Mouse (Mus musculus): ENCODE results near the gene Vmn1r19. TPM values are rescaled to one million over a fixed set of nuclear protein-coding genes. Genes with fewer than 3 reads are reported as not detected.
"Not testable (repeated sequence)": the region's sequence is repeated elsewhere in the genome, so short reads cannot be mapped to it uniquely, and the experiment has no call there.

Gene Vmn1r19
- polyA plus RNA-seq (2012; ENCODE audit: insufficient read depth, insufficient read length, missing spikeins), result not detected in 2 replicates

DNA sequence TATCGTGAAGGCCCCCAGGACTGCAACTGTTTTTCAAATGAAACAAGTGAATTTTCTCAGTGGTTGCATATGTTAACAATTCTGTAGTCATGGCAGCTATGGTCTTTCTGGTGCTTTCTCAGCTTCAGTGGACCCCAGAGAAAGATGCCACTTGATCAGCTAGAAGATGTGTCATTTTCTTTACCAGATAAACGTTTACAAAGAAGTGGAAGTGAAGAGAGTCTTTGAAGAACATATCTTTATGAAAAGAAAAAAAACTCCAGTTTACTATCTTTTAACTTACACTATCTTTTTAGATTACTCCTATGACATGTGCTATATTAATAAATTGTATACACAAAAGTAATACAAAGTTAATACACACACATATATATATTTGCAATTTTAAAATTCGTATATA lies at the start of gene Vmn1r19:
Gene Vmn1r19, plus strand, starts transcription at position 301 of the 400 bp plus-strand sequence.
- not testable (repeated sequence) for H3K27ac ChIP-seq (ENCODE audit: insufficient read depth, low read depth, low read length); H3K4me1 ChIP-seq (ENCODE audit: control insufficient read depth, insufficient read depth, low read length); H3K4me3 ChIP-seq (ENCODE audit: insufficient read depth, low read length)

DNA sequence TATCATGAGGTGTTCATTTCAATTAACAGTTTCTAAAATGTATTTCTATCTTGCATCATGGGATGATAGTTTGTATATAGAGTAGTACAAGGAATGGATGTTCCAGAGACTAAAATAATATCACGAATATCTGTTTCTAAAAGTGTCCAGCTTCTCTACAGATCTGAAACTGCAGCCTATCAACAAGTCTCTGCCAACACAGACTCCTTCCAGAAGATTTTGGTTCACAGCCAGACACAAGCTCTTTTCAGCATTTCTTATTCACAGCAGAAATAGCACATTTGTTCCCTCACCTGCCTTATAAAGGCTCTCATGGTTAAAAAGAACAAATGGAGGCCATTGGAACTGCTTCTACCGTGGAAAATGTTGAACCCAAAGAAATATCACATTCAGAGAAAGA lies 46.7 kb upstream of the Vmn1r19 start:
- TF ChIP-seq POLR2A (IDR thresholded peaks at IDR 0.05; ENCODE audit: borderline replicate concordance, low read depth, low read length) (no peak), CTCF (IDR thresholded peaks at IDR 0.05; ENCODE audit: low read depth, low read length) (no peak)
- Histone ChIP-seq H3K27ac (ENCODE audit: insufficient read depth, low read depth, low read length) (no peak overlapping the region), H3K4me3 (ENCODE audit: insufficient read depth, low read length) (no peak overlapping the region), H3K4me1 (ENCODE audit: control insufficient read depth, insufficient read depth, low read length) (no peaks in the 10 kb centered on the region)

GRCm38 (mm10) chr6:57363627-57364026 lies 40.0 kb upstream of the Vmn1r19 start, which contains the start of gene Vmn1r17:
Vmn1r17 (minus strand) TSS chr6:57363727.
- Histone ChIP-seq H3K4me1 (ENCODE audit: control insufficient read depth, insufficient read depth, low read length) (no peaks in the 10 kb centered on the region), H3K27ac (ENCODE audit: insufficient read depth, low read depth, low read length) (no peak within 1 kb of the TSS), H3K4me3 (ENCODE audit: insufficient read depth, low read length) (no peak within 1 kb of the TSS)
- TF ChIP-seq POLR2A (IDR thresholded peaks at IDR 0.05; ENCODE audit: borderline replicate concordance, low read depth, low read length) (no peak), CTCF (IDR thresholded peaks at IDR 0.05; ENCODE audit: low read depth, low read length) (no peak)

GRCm38 (mm10) chr6:57365866-57366265 lies 37.7 kb upstream of the Vmn1r19 start:
- not testable (repeated sequence) for H3K27ac ChIP-seq (ENCODE audit: insufficient read depth, low read depth, low read length); H3K4me1 ChIP-seq (ENCODE audit: control insufficient read depth, insufficient read depth, low read length); H3K4me3 ChIP-seq (ENCODE audit: insufficient read depth, low read length)

DNA sequence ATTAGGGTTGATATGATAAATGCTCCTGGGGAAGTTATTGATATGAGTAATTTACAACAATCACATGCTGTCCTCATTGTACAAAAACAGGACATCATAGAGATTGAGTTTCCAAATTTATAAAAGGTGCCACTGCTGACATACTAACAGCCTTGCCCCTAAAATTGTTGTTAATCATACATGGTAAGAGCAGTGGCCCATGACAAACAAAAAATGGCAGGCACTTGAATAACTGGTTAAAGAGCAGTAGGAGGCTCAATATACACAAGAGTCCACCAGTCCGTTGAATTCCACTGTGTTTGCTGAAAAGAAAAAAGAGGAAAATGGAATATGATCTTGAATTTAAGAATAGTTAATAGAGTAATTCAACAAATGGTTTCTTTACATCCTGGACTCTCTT lies 36.1 kb upstream of the Vmn1r19 start:
- H3K4me3 ChIP-seq (ENCODE audit: insufficient read depth, low read length), result no peak overlapping the region
- H3K4me1 ChIP-seq (ENCODE audit: control insufficient read depth, insufficient read depth, low read length), result no peaks in the 10 kb centered on the region
- no peak overlapping the region for H3K27ac ChIP-seq (ENCODE audit: insufficient read depth, low read depth, low read length)
- TF ChIP-seq CTCF (IDR thresholded peaks at IDR 0.05; ENCODE audit: low read depth, low read length), result no peak
- TF ChIP-seq POLR2A (IDR thresholded peaks at IDR 0.05; ENCODE audit: borderline replicate concordance, low read depth, low read length), result no peak

GRCm38 (mm10) chr6:57395683-57396082 lies 7.9 kb upstream of the Vmn1r19 start, which contains the start of gene Vmn1r18:
Vmn1r18 (minus strand) TSS chr6:57395783.
- H3K4me3 ChIP-seq (ENCODE audit: insufficient read depth, low read length), result no peak within 1 kb of the TSS
- no peak for TF ChIP-seq CTCF (IDR thresholded peaks at IDR 0.05; ENCODE audit: low read depth, low read length)
- no peak for TF ChIP-seq POLR2A (IDR thresholded peaks at IDR 0.05; ENCODE audit: borderline replicate concordance, low read depth, low read length)
- H3K4me1 ChIP-seq (ENCODE audit: control insufficient read depth, insufficient read depth, low read length), result no peaks in the 10 kb centered on the region
- no peak within 1 kb of the TSS for H3K27ac ChIP-seq (ENCODE audit: insufficient read depth, low read depth, low read length)

- no peak within 1 kb of the TSS for H3K27ac ChIP-seq (ENCODE audit: insufficient read depth, low read depth, low read length)
- no peak for TF ChIP-seq CTCF (IDR thresholded peaks at IDR 0.05; ENCODE audit: low read depth, low read length)
- no peak for TF ChIP-seq POLR2A (IDR thresholded peaks at IDR 0.05; ENCODE audit: borderline replicate concordance, low read depth, low read length)
- no peak within 1 kb of the TSS for H3K4me3 ChIP-seq (ENCODE audit: insufficient read depth, low read length)
- no peaks in the 10 kb centered on the region for H3K4me1 ChIP-seq (ENCODE audit: control insufficient read depth, insufficient read depth, low read length)
Observed at GRCm38 (mm10) chr6:57428630-57429029, 25.1 kb downstream of the Vmn1r19 start, which contains the start of gene Vmn1r20. Vmn1r20 (plus strand) TSS chr6:57428930.

DNA sequence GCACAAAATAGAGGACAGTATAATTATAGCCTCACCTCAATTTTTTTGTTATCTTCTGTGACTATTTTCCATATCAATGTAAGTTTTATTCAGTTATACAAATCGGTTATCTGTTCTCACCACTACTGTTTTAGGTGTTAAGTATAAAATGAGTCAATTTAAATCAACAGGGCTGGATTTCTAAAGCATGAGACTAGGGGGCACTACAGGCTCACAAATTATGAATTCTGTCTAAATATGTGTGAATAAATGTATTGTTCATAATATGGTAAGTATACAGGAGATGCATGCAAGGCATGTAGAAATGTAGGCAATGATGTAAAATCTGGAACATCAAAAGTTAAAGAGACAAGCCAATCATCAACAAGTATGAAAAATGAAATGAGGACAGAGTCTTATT lies 27.6 kb downstream of the Vmn1r19 start:
- H3K27ac ChIP-seq (ENCODE audit: insufficient read depth, low read depth, low read length), result no peak overlapping the region
- TF ChIP-seq POLR2A (IDR thresholded peaks at IDR 0.05; ENCODE audit: borderline replicate concordance, low read depth, low read length), result no peak
- no peak for TF ChIP-seq CTCF (IDR thresholded peaks at IDR 0.05; ENCODE audit: low read depth, low read length)
- no peak overlapping the region for H3K4me3 ChIP-seq (ENCODE audit: insufficient read depth, low read length)
- H3K4me1 ChIP-seq (ENCODE audit: control insufficient read depth, insufficient read depth, low read length), result no peaks in the 10 kb centered on the region

Other genes with a start within 250 kb of the Vmn1r19 start
- 0.89 TPM in 1 of 2 replicates, not detected in the other for gene Vmn1r12, start 246.9 kb upstream of the Vmn1r19 start, polyA plus RNA-seq (2012; ENCODE audit: insufficient read depth, insufficient read length, missing spikeins)
- not detected in 2 replicates for gene Vmn1r13, start 200.5 kb upstream of the Vmn1r19 start, polyA plus RNA-seq (2012; ENCODE audit: insufficient read depth, insufficient read length, missing spikeins)
- gene Vmn1r14, start 172.1 kb upstream of the Vmn1r19 start, polyA plus RNA-seq (2012; ENCODE audit: insufficient read depth, insufficient read length, missing spikeins), result not detected in 2 replicates
- gene Vmn1r15, start 145.8 kb upstream of the Vmn1r19 start, polyA plus RNA-seq (2012; ENCODE audit: insufficient read depth, insufficient read length, missing spikeins), result not detected in 2 replicates
- gene Vmn1r16, start 74.3 kb upstream of the Vmn1r19 start, polyA plus RNA-seq (2012; ENCODE audit: insufficient read depth, insufficient read length, missing spikeins), result not detected in 2 replicates
- not detected in 2 replicates for gene Vmn1r17, start 40.1 kb upstream of the Vmn1r19 start, polyA plus RNA-seq (2012; ENCODE audit: insufficient read depth, insufficient read length, missing spikeins)
- 0.05 TPM in 1 of 2 replicates, not detected in the other for gene Vmn1r18, start 8.0 kb upstream of the Vmn1r19 start, polyA plus RNA-seq (2012; ENCODE audit: insufficient read depth, insufficient read length, missing spikeins)
- not detected in 2 replicates for gene Vmn1r20, start 25.1 kb downstream of the Vmn1r19 start, polyA plus RNA-seq (2012; ENCODE audit: insufficient read depth, insufficient read length, missing spikeins)
- gene Ppm1k, start 131.7 kb downstream of the Vmn1r19 start, polyA plus RNA-seq (2012; ENCODE audit: insufficient read depth, insufficient read length, missing spikeins), result 10.2 and 16.2 TPM in 2 replicates
- gene Herc6, start 177.2 kb downstream of the Vmn1r19 start, polyA plus RNA-seq (2012; ENCODE audit: insufficient read depth, insufficient read length, missing spikeins), result 37.9 and 53.1 TPM in 2 replicates